Mouse (Mus musculus) kidney, embryonic 15.5 days (tissue): ENCODE measurements around the gene Slc51a. TPM values are rescaled to one million over a fixed set of nuclear protein-coding genes. Genes with fewer than 3 reads are reported as not detected.
"Not testable (repeated sequence)": the region's sequence is repeated elsewhere in the genome, so short reads cannot be mapped to it uniquely, and the experiment has no call there.

Source experiments
- ATAC-seq: fragments of 200-750 bp; cut with Nextera tagmentation; replicated peaks from 2 replicates; pipeline ENCODE4 v1.8.0; 2017; ENCODE audit warnings: moderate TSS enrichment; ENCODE audit not compliant: low FRiP score
- H3K27ac ChIP-seq: fragments of 300-500 bp; sonication (generic); 2 replicates; pipeline ENCODE4 v1.5.1; 2015; ENCODE audit warnings: mild to moderate bottlenecking, inconsistent platforms
- H3K27me3 ChIP-seq: fragments of 300-500 bp; sonication (generic); 2 replicates; pipeline ENCODE4 v1.6.1; 2015; ENCODE audit warnings: inconsistent platforms
- H3K36me3 ChIP-seq: fragments of 300-500 bp; sonication (generic); 2 replicates; pipeline ENCODE4 v1.6.1; 2015; ENCODE audit warnings: inconsistent platforms
- H3K4me1 ChIP-seq: fragments of 300-500 bp; sonication (generic); 2 replicates; pipeline ENCODE4 v1.6.1; 2015; ENCODE audit warnings: inconsistent platforms
- H3K4me2 ChIP-seq: fragments of 300-500 bp; sonication (generic); 2 replicates; pipeline ENCODE4 v1.6.1; 2015; ENCODE audit warnings: moderate library complexity, mild to moderate bottlenecking, inconsistent platforms
- H3K4me3 ChIP-seq: fragments of 300-500 bp; sonication (generic); replicated peaks from 2 replicates; pipeline ENCODE4 v1.5.1; 2015; ENCODE audit warnings: mild to moderate bottlenecking, inconsistent platforms
- H3K9ac ChIP-seq: fragments of 300-500 bp; sonication (generic); 2 replicates; pipeline ENCODE4 v1.6.1; 2015; ENCODE audit warnings: mild to moderate bottlenecking, inconsistent platforms
- H3K9me3 ChIP-seq: fragments of 300-500 bp; sonication (generic); replicated peaks from 2 replicates; pipeline ENCODE4 v1.6.1; 2016; ENCODE audit warnings: inconsistent platforms
- WGBS: fragments of 180-500 bp; shearing (Covaris S2); methylation state at CpG from one replicate; pipeline ENCODE4 v1.1.7; 2015; ENCODE audit warnings: mixed read lengths; 5-methylcytosine and 5-hydroxymethylcytosine counted together
- polyA plus RNA-seq: library from polyadenylated mRNA; unstranded; fragments of >200 nt; fragmentation: Nextera tagmentation; extraction: Ambion mirVana; gene quantifications from 2 replicates; pipeline ENCODE4 v1.2.1, GENCODE M21; 2015

Slc51a gene
- polyA plus RNA-seq, 1 experiment from 2014 or later: 2.2 TPM

- 84% methylated on average over 7 of the region's 7 CpGs for WGBS
- no peak overlapping the region for H3K9ac ChIP-seq
- no peak overlapping the region for H3K4me3 ChIP-seq
- no peak for ATAC-seq
- no peaks in the 10 kb centered on the region for H3K27me3 ChIP-seq
- H3K27ac ChIP-seq: no peak overlapping the region
- no peaks in the 10 kb centered on the region for H3K36me3 ChIP-seq
- H3K4me1 ChIP-seq: 0 out of 2 replicates have a peak, but pooled peaks cover 2% of the 10 kb centered on the region
- H3K4me2 ChIP-seq: no peak overlapping the region
- H3K9me3 ChIP-seq: no peaks in the 10 kb centered on the region
Measured at GRCm38 (mm10) chr16:32506868-32507267, 19.2 kb upstream of the Slc51a start.

- no peak overlapping the region for H3K4me3 ChIP-seq
- 80% methylated on average over 8 of the region's 8 CpGs for WGBS
- no peak overlapping the region for H3K4me2 ChIP-seq
- H3K4me1 ChIP-seq: 0 out of 2 replicates have a peak, but pooled peaks cover 2% of the 10 kb centered on the region
- no peak for ATAC-seq
- no peak overlapping the region for H3K9ac ChIP-seq
- H3K36me3 ChIP-seq: no peaks in the 10 kb centered on the region
- no peaks in the 10 kb centered on the region for H3K9me3 ChIP-seq
- H3K27me3 ChIP-seq: 0 out of 2 replicates have a peak, but pooled peaks cover 2% of the 10 kb centered on the region
- H3K27ac ChIP-seq: no peak overlapping the region
Measured at GRCm38 (mm10) chr16:32506298-32506697, 18.6 kb upstream of the Slc51a start.

GRCm38 (mm10) chr16:32503633-32504032, 16.0 kb upstream of the Slc51a start:
- no peak overlapping the region for H3K4me3 ChIP-seq
- H3K4me2 ChIP-seq: no peak overlapping the region
- H3K27ac ChIP-seq: no peak overlapping the region
- WGBS: 50% methylated on average over 6 of the region's 6 CpGs
- no peaks in the 10 kb centered on the region for H3K36me3 ChIP-seq
- H3K27me3 ChIP-seq: peaks cover 13% of the 10 kb centered on the region
- 0 out of 2 replicates have a peak, but pooled peaks have one; percentile 43 for ATAC-seq
- H3K9ac ChIP-seq: no peak overlapping the region
- H3K4me1 ChIP-seq: peaks cover 8% of the 10 kb centered on the region; the same call in 1 of the 2 replicates
- H3K9me3 ChIP-seq: no peaks in the 10 kb centered on the region

- no peaks in the 10 kb centered on the region for H3K36me3 ChIP-seq
- ATAC-seq: no peak
- H3K4me3 ChIP-seq: no peak overlapping the region
- H3K9me3 ChIP-seq: no peaks in the 10 kb centered on the region
- 86% methylated on average over 12 of the region's 12 CpGs for WGBS
- no peak overlapping the region for H3K27ac ChIP-seq
- H3K9ac ChIP-seq: no peak overlapping the region
- H3K27me3 ChIP-seq: peaks cover 13% of the 10 kb centered on the region
- H3K4me1 ChIP-seq: peaks cover 8% of the 10 kb centered on the region; the same call in 1 of the 2 replicates
- no peak overlapping the region for H3K4me2 ChIP-seq
Measured at GRCm38 (mm10) chr16:32502621-32503335, 15.1 kb upstream of the Slc51a start.

- Histone ChIP-seq H3K36me3 (no peaks in the 10 kb centered on the region), H3K4me2 (no peak overlapping the region), H3K9ac (no peak overlapping the region), H3K27ac (no peak overlapping the region), H3K9me3 (no peaks in the 10 kb centered on the region), H3K4me3 (no peak overlapping the region), H3K4me1 (peaks cover 8% of the 10 kb centered on the region; the same call in 1 of the 2 replicates), H3K27me3 (peaks cover 13% of the 10 kb centered on the region)
- no peak for ATAC-seq
- 54% methylated on average over 7 of the region's 7 CpGs for WGBS
Measured at GRCm38 (mm10) chr16:32501459-32501858, 13.8 kb upstream of the Slc51a start.

- peak; percentile 91 for ATAC-seq
- Histone ChIP-seq H3K36me3 (no peaks in the 10 kb centered on the region), H3K4me2 (peak overlapping the region; percentile 75), H3K9ac (no peak overlapping the region), H3K27me3 (peaks cover 13% of the 10 kb centered on the region), H3K4me3 (peak overlapping the region; percentile 42), H3K9me3 (no peaks in the 10 kb centered on the region), H3K27ac (no peak overlapping the region), H3K4me1 (peaks cover 8% of the 10 kb centered on the region; the same call in 1 of the 2 replicates)
- WGBS: 8% methylated on average over 22 of the region's 22 CpGs
Measured at GRCm38 (mm10) chr16:32499430-32500037, 11.9 kb upstream of the Slc51a start.

GRCm38 (mm10) chr16:32498996-32499395, 11.3 kb upstream of the Slc51a start:
- H3K4me2 ChIP-seq: peak overlapping the region; percentile 75; the same call in 1 of the 2 replicates
- peaks cover 8% of the 10 kb centered on the region; the same call in 1 of the 2 replicates for H3K4me1 ChIP-seq
- H3K9me3 ChIP-seq: no peaks in the 10 kb centered on the region
- 65% methylated on average over 13 of the region's 13 CpGs for WGBS
- H3K27me3 ChIP-seq: peaks cover 13% of the 10 kb centered on the region
- H3K36me3 ChIP-seq: no peaks in the 10 kb centered on the region
- H3K4me3 ChIP-seq: no peak overlapping the region
- no peak overlapping the region for H3K9ac ChIP-seq
- ATAC-seq: no peak
- no peak overlapping the region for H3K27ac ChIP-seq

- Histone ChIP-seq H3K4me2 (no peak within 1 kb of the TSS), H3K27ac (no peak within 1 kb of the TSS), H3K36me3 (no peaks in the 10 kb centered on the region), H3K4me3 (no peak within 1 kb of the TSS), H3K27me3 (peaks cover 11% of the 10 kb centered on the region), H3K4me1 (peaks cover 6% of the 10 kb centered on the region; the same call in 1 of the 2 replicates), H3K9ac (no peak within 1 kb of the TSS), H3K9me3 (no peaks in the 10 kb centered on the region)
- no peak for ATAC-seq
- 75% methylated on average over 3 of the region's 3 CpGs for WGBS
Measured at GRCm38 (mm10) chr16:32495965-32496364, 8.3 kb upstream of the Slc51a start, which contains the start of gene Zdhhc19. Gene Zdhhc19 (plus strand): TSS chr16:32496265.

GRCm38 (mm10) chr16:32494371-32494770, 6.7 kb upstream of the Slc51a start:
- H3K9ac ChIP-seq, ATAC-seq, H3K27me3 ChIP-seq, H3K4me1 ChIP-seq, H3K9me3 ChIP-seq, H3K36me3 ChIP-seq, H3K4me2 ChIP-seq, H3K27ac ChIP-seq, H3K4me3 ChIP-seq: not testable (repeated sequence)
- 54% methylated on average over 6 of the region's 6 CpGs for WGBS

GRCm38 (mm10) chr16:32488939-32489338, 1.3 kb upstream of the Slc51a start:
- H3K27ac ChIP-seq: no peak overlapping the region

GRCm38 (mm10) chr16:32486046-32486445, 1.6 kb downstream of the Slc51a start:
- Histone ChIP-seq H3K27ac (no peak overlapping the region), H3K36me3 (no peaks in the 10 kb centered on the region), H3K27me3 (no peaks in the 10 kb centered on the region), H3K4me1 (peaks cover 30% of the 10 kb centered on the region), H3K4me3 (no peak overlapping the region), H3K4me2 (no peak overlapping the region), H3K9ac (no peak overlapping the region), H3K9me3 (no peaks in the 10 kb centered on the region)
- WGBS: 75% methylated on average over 6 of the region's 6 CpGs
- no peak for ATAC-seq

More at GRCm38 (mm10) chr16:32488939-32489338, 1.3 kb upstream of the Slc51a start:
- no peak overlapping the region for H3K4me2 ChIP-seq
- no peaks in the 10 kb centered on the region for H3K27me3 ChIP-seq
- WGBS: 89% methylated on average over 3 of the region's 3 CpGs
- H3K9ac ChIP-seq: no peak overlapping the region
- H3K36me3 ChIP-seq: no peaks in the 10 kb centered on the region
- no peak overlapping the region for H3K4me3 ChIP-seq
- no peaks in the 10 kb centered on the region for H3K9me3 ChIP-seq
- peaks cover 27% of the 10 kb centered on the region for H3K4me1 ChIP-seq
- no peak for ATAC-seq

- Histone ChIP-seq H3K27ac (no peak overlapping the region), H3K27me3 (no peaks in the 10 kb centered on the region), H3K36me3 (no peaks in the 10 kb centered on the region), H3K9me3 (no peaks in the 10 kb centered on the region), H3K9ac (no peak overlapping the region), H3K4me3 (no peak overlapping the region), H3K4me1 (peaks cover 30% of the 10 kb centered on the region), H3K4me2 (no peak overlapping the region)
- 74% methylated on average over 2 of the region's 2 CpGs for WGBS
- no peak for ATAC-seq
Measured at GRCm38 (mm10) chr16:32485209-32485608, 2.5 kb downstream of the Slc51a start.
